Mouse (Mus musculus): ENCODE measurements around the gene Eps15l1.

DNA sequence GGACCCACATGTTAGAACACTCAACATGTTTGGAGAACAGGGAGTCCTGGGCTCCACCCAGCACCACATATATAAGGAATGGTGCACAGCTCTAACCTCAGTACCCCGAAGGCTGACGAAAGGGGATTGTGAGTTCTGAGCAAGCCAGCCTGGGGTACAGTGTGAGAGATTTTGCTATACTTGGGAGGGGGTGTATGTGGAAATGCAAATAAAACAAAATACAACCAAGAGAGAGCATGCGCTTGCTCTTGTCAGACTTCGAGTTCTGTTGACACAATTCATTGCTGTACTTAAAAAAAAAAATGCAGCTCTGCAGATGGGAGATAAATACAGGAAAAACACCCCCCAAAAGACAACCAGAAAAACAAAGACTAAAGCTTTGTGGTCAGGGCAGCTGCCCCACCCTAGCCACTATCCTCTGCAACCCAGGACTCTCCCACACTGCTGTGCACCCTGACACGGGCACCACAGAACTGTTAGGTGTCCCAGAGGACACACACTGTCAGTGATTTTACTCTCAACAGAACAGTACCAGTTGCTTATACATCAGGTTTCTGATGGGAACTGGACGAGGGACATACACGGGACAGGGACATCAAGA lies 69.8 kb downstream of the Eps15l1 start:
- TF ChIP-seq CTCF (IDR thresholded peaks at IDR 0.05; ENCODE audit: borderline replicate concordance, control insufficient read depth, extremely low read depth, insufficient read depth, low read length, poor library complexity), result no peak
- no peak for TF ChIP-seq POLR2A (IDR thresholded peaks at IDR 0.05; ENCODE audit: control insufficient read depth, extremely low read depth, insufficient read depth, low read length, poor library complexity)
